Mouse (Mus musculus) neural tube, embryonic 15.5 days (tissue): ENCODE measurements at regions not wholly inside any gene's neighbourhood (a gene's known extent, or its start where the extent isn't known, plus 50 kb on each side); places are given as distances from the start of the nearest gene placed in this dataset.
A peak's percentile ranks its signal among the peaks of the same experiment; 100 is the strongest.

ENCODE experiments used
- ATAC-seq: fragments of 200-750 bp; cut with Nextera tagmentation; 2 replicates; pipeline ENCODE4 v1.8.0; 2017; ENCODE audit warnings: mild to moderate bottlenecking, moderate TSS enrichment, moderate library complexity; ENCODE audit not compliant: low FRiP score
- H3K27ac ChIP-seq: fragments of 300-500 bp; sonication (generic); replicated peaks from 2 replicates; pipeline ENCODE4 v1.5.1; 2015; ENCODE audit warnings: mild to moderate bottlenecking, inconsistent platforms
- H3K27me3 ChIP-seq: fragments of 300-500 bp; sonication (generic); replicated peaks from 2 replicates; pipeline ENCODE4 v1.6.1; 2015; ENCODE audit warnings: inconsistent platforms
- H3K36me3 ChIP-seq: fragments of 300-500 bp; sonication (generic); 2 replicates; pipeline ENCODE4 v1.6.1; 2015; ENCODE audit warnings: inconsistent platforms
- H3K4me1 ChIP-seq: fragments of 300-500 bp; sonication (generic); 2 replicates; pipeline ENCODE4 v1.6.1; 2015; ENCODE audit warnings: inconsistent platforms
- H3K4me2 ChIP-seq: fragments of 300-500 bp; sonication (generic); 2 replicates; pipeline ENCODE4 v1.6.1; 2015; ENCODE audit warnings: inconsistent platforms, mild to moderate bottlenecking, moderate library complexity
- H3K4me3 ChIP-seq: fragments of 300-500 bp; sonication (generic); replicated peaks from 2 replicates; pipeline ENCODE4 v1.5.1; 2015; ENCODE audit warnings: mild to moderate bottlenecking, inconsistent platforms
- H3K9ac ChIP-seq: fragments of 300-500 bp; sonication (generic); replicated peaks from 2 replicates; pipeline ENCODE4 v1.6.1; 2015; ENCODE audit warnings: mild to moderate bottlenecking, inconsistent platforms
- H3K9me3 ChIP-seq: fragments of 300-500 bp; sonication (generic); replicated peaks from 2 replicates; pipeline ENCODE4 v1.6.1; 2016; ENCODE audit warnings: inconsistent platforms
- WGBS: fragments of 180-500 bp; shearing (Covaris S2); methylation state at CpG from one replicate; pipeline ENCODE4 v1.1.7; 2015; ENCODE audit warnings: mixed read lengths; 5-methylcytosine and 5-hydroxymethylcytosine counted together

DNA sequence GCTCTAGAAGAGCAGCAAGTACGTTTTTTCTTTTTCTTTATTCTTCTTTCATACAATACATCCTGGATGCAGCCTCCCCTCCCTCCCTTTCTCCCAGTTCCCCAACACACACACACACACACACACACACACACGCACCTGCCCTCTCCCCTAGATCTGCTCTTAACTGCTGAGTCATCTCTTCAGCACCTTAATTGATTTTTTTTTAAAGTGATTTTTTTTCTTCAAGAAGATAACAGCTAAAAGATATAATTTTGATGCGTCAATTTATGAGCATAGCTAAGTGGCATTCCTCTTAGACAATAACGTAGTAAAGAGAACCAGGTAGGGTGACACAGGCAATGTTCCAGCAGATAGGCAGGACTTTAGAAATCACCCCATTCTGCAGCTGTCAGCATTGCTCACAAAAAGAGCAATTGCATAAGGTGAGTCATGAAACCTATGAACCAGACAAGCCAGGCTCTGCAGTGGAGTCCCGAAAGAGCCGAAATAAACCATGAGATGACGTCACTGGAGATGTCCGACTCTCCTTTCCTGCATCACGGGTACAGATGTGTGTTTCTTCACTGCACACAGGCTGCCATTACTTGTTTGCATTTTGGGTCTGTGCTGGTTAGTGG, 63.9 kb upstream of the Tnrc6a start:
- Histone ChIP-seq H3K4me1 (peaks cover 13% of the 10 kb centered on the region), H3K4me3 (no peak overlapping the region), H3K27ac (no peak overlapping the region), H3K36me3 (no peaks in the 10 kb centered on the region), H3K4me2 (no peak overlapping the region), H3K9me3 (no peaks in the 10 kb centered on the region), H3K9ac (no peak overlapping the region), H3K27me3 (no peaks in the 10 kb centered on the region)
- no peak for ATAC-seq
- 80% methylated on average over 9 of the region's 9 CpGs for WGBS

- Histone ChIP-seq H3K9me3 (no peaks in the 10 kb centered on the region), H3K4me3 (no peak overlapping the region), H3K27me3 (no peaks in the 10 kb centered on the region), H3K4me1 (peaks cover 18% of the 10 kb centered on the region), H3K4me2 (peak overlapping the region; percentile 17; the same call in 1 of the 2 replicates), H3K9ac (no peak overlapping the region), H3K36me3 (no peaks in the 10 kb centered on the region), H3K27ac (no peak overlapping the region; the same call in 1 of the 2 replicates)
- 45% methylated on average over 13 of the region's 13 CpGs for WGBS
- peak; percentile 60; the same call in 1 of the 2 replicates for ATAC-seq
Measured at GRCm38 (mm10) chr7:123063264-123064011, 60.2 kb upstream of the Tnrc6a start.

GRCm38 (mm10) chr7:123065951-123066351, 57.7 kb upstream of the Tnrc6a start:
- WGBS: 87% methylated on average over 13 of the region's 13 CpGs

DNA sequence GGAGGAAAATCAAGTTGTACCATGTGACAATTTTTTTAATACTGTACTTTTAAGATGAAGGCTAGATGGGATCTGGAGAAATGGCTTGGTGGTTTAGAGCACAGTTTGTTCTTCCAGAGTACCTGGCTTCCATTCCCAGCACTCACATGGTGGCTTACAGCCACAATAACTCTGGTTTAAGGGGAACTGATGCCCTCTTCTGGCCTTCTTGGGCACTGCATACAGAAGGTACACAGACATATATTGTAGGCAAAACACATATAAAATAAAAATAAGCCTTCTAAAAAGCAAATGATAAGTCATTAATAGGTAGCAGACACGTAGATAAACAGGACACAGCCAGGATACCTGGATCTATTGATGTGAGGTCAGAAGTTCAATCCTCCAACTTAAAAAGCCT, 56.3 kb upstream of the Tnrc6a start:
- no peak overlapping the region for H3K27ac ChIP-seq
- ATAC-seq: no peak
- H3K36me3 ChIP-seq: no peaks in the 10 kb centered on the region
- no peak overlapping the region for H3K9ac ChIP-seq
- H3K4me1 ChIP-seq: peaks cover 28% of the 10 kb centered on the region
- 80% methylated on average over 1 of the region's 1 CpGs for WGBS
- H3K4me3 ChIP-seq: no peak overlapping the region
- no peak overlapping the region for H3K4me2 ChIP-seq
- H3K9me3 ChIP-seq: no peaks in the 10 kb centered on the region
- H3K27me3 ChIP-seq: 0 out of 2 replicates have a peak, but pooled peaks cover 3% of the 10 kb centered on the region

More at GRCm38 (mm10) chr7:123065951-123066351, 57.7 kb upstream of the Tnrc6a start:
- Histone ChIP-seq H3K27ac (no peak overlapping the region), H3K9ac (no peak overlapping the region), H3K9me3 (no peaks in the 10 kb centered on the region), H3K4me1 (peaks cover 28% of the 10 kb centered on the region), H3K27me3 (no peaks in the 10 kb centered on the region), H3K36me3 (no peaks in the 10 kb centered on the region), H3K4me3 (no peak overlapping the region), H3K4me2 (no peak overlapping the region)
- ATAC-seq: no peak

DNA sequence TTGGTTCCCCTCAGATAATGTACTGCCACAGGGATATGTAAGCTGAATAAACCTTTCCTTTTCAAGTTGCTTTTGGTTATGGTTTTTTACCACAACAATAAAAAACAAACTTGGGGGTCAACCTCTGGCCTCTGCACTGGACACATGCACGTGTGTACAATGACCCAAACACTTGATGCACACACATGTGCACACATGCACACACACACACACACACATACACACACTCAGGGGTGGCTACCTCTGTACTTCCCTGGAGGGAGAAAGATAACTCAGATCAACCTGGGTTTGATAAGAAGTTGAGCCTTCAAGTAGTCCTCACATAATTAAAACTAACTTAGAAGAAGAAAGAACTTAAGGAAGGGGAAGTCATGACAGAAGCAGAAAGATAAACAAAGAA, 55.4 kb upstream of the Tnrc6a start:
- Histone ChIP-seq H3K4me3 (no peak overlapping the region), H3K9me3 (no peaks in the 10 kb centered on the region), H3K9ac (no peak overlapping the region), H3K4me2 (no peak overlapping the region), H3K36me3 (no peaks in the 10 kb centered on the region), H3K4me1 (peaks cover 22% of the 10 kb centered on the region), H3K27me3 (0 out of 2 replicates have a peak, but pooled peaks cover 3% of the 10 kb centered on the region), H3K27ac (no peak overlapping the region; the same call in 1 of the 2 replicates)
- WGBS: 48% methylated on average over 1 of the region's 1 CpGs
- ATAC-seq: no peak

- H3K4me2 ChIP-seq: no peak overlapping the region
Measured at GRCm38 (mm10) chr7:123068715-123069273, 54.9 kb upstream of the Tnrc6a start.

DNA sequence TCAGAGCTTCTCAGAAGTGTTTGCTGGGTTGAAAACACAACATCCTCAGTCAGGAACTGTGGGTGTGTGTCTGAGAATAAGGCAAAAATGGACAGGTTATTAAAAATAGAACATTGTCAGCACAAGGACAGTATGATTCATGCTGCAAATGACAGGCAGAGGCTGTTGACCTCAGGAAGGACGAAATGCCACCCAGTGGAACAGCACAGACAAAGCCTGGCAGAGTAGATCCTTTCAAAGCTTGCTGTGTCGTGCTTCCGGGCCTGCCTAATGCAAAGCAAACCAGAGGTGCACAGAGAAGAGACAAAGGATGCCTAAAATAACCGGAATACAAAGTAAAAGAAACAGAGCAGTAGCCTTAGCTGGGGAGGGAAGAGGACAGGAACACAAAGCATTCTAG, 54.4 kb upstream of the Tnrc6a start:
- Histone ChIP-seq H3K4me3 (no peak overlapping the region), H3K9ac (no peak overlapping the region), H3K4me1 (peaks cover 16% of the 10 kb centered on the region), H3K9me3 (no peaks in the 10 kb centered on the region), H3K27me3 (0 out of 2 replicates have a peak, but pooled peaks cover 3% of the 10 kb centered on the region), H3K27ac (peak overlapping the region; percentile 82), H3K36me3 (no peaks in the 10 kb centered on the region), H3K4me2 (no peak overlapping the region)
- 17% methylated on average over 4 of the region's 4 CpGs for WGBS
- peak; percentile 63; the same call in 1 of the 2 replicates for ATAC-seq

More at GRCm38 (mm10) chr7:123068715-123069273, 54.9 kb upstream of the Tnrc6a start:
- H3K9me3 ChIP-seq: no peaks in the 10 kb centered on the region
- H3K27ac ChIP-seq: peak overlapping the region; percentile 82
- H3K36me3 ChIP-seq: no peaks in the 10 kb centered on the region
- 11% methylated on average over 9 of the region's 9 CpGs for WGBS
- H3K4me3 ChIP-seq: no peak overlapping the region
- no peak overlapping the region; the same call in 1 of the 2 replicates for H3K9ac ChIP-seq
- H3K4me1 ChIP-seq: peaks cover 17% of the 10 kb centered on the region
- 0 out of 2 replicates have a peak, but pooled peaks cover 3% of the 10 kb centered on the region for H3K27me3 ChIP-seq
- peak; percentile 87 for ATAC-seq

DNA sequence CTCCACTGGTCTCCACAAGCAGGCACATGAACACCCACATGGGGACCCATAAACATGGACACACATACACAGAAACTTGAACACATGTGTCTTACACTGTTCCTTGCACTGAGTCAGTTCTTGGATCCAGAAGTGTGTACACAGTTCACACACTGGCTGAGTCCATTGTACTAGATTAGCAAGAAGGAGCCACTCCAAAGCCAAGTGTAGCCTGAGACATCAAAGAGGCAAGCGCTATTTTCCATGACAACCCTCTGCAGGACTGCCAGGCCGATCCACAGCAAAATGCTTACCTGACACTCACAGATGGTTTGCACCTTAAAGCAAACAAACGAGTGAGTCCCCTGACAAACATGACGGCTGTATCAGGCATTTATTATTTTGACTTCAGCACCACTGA, 52.8 kb upstream of the Tnrc6a start:
- ATAC-seq: no peak
- Histone ChIP-seq H3K4me3 (no peak overlapping the region), H3K9ac (no peak overlapping the region), H3K27me3 (0 out of 2 replicates have a peak, but pooled peaks cover 3% of the 10 kb centered on the region), H3K27ac (no peak overlapping the region), H3K4me2 (no peak overlapping the region), H3K9me3 (no peaks in the 10 kb centered on the region), H3K4me1 (peaks cover 16% of the 10 kb centered on the region), H3K36me3 (no peaks in the 10 kb centered on the region)
- WGBS: 72% methylated on average over 4 of the region's 4 CpGs
